Mouse (Mus musculus) A20 (cell line): ENCODE results near the gene Cct4.

Experiments used
- DNase-seq: peaks from one replicate; pipeline ENCODE4 v3.0.0-alpha.2; 2011; ENCODE audit warnings: low read depth, low spot score

The Cct4 gene

DNA sequence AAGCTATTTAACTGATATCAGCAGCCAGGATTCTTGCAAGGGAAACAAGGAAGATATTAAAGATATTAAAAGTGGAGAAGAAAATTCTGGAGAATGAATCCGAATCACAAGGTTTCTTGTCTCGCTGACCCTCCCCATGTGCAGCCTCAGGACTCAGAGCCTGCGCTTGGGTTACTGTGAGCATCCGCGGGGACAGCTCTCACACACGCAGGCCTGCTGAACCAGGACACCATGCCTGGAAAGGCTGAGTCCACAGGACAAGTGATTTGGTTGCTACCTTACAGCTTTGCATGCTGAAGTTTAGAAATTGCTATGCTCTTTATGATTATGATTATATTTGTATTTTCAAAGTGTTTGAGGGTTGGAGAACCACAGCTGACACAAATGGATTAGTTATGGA is 39.1 kb downstream of the Cct4 start:
- no peak for DNase-seq

DNA sequence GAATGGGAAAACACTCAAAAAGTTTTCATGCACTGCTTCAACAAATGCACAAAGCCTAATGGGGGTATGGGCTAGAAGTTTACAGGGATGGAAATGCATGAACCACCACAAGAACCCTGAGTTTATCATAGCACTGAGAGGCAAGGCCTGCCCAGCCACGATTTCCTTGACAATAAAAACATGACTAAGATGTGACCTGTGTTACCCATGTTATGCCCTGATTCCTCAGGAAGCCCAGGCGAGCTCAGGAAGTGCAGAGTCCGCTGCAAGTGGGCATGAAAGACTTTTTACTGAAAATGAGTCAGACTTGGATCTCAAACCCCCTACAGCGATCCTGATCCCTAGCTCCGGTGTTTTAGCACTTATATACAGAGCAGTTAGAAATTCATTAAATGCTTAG is 56.9 kb downstream of the Cct4 start:
- DNase-seq: no peak

DNA sequence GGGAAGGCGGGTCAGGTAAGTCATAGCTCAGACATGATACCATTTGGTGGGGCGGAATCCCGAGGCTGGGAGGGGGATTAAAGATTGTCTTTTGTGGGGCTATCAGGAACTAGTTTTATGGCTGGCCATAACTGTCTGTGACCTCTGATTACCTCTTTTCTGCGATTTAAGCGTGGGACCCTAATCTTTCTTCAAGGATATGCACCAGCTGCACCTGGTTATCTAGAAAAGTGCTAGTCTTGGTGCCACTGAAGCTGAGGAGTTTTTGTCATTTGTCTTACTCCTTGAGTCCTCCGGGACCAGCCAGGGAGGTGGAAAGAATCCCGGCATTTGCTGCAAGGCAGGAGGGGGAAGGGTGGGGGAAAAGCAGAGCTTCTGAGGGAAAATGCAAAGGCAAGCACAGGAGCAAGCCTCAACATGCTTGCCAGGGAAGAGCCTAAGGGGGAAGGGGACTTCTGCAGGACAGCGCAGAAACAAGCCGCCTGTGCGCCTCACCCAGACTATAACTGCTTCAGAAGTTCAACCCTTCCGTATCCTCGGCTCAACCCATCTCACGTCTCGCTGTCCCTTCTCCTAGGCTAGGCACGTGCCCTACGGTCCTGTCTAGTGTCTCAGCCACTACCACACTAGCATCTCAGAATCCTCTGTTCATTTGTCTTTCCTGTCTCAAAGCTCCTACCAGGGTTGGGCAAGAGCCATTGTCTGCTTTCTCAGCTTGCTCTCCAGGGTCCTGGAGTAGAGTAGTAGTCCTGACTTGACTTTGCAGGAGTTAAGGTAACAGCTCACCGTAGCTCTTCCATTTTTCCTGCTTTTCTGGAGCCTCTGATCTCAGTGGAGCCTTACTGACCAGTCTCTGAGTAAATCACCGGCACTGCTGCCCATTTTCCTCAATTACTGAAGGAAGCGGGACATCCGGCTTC is 57.6 kb downstream of the Cct4 start:
- no peak for DNase-seq

DNA sequence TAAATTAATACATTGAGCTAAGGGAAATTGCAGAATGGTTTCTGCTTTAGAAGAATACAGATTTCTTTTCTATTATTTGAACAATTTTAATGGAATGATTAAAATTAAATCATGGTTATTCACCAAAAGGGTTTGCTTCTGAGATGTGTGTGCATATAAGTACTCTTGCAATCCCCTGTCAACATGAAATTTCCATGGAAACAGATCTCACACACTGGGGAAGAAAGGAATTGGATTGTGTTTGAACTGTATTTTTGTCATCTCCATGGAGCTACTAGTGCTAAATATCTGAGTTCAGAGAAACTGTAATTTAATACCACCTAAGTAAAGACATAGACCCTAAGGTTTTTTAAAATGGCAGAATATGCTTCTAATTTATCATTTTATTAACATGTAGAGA is 59.3 kb downstream of the Cct4 start:
- no peak for DNase-seq

GRCm38 (mm10) chr11:23052353-23052752 is 62.0 kb downstream of the Cct4 start:
- DNase-seq: no peak
